Mouse (Mus musculus): ENCODE measurements around the gene Slc22a14. TPM values are rescaled to one million over a fixed set of nuclear protein-coding genes. Genes with fewer than 3 reads are reported as not detected.

The Slc22a14 gene
- polyA plus RNA-seq, 1 experiment, result not detected

DNA sequence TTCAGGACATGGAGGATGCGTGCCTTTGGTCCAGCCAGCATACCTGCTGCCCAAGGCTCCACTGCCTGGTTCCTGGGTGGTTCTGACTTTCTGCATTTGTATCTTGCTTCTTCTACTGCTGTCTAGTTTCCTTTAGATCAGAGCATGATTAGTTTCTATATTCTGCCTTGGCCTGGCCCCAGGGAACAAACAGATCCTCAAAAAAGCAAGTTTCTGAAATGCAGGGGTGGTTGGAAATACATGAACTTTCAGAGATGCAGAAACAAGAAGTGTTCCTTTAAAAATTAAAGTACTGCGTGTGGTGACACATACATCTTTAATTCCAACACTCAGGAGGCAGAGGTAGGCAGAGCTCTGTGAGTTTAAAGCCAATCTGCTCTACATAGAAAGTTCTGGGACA lies 30.5 kb downstream of the Slc22a14 start:
- Histone ChIP-seq H3K4me3 (replicated peaks; ENCODE audit: insufficient read depth, low read depth, low read length) (no peak overlapping the region), H3K27me3 (ENCODE audit: control insufficient read depth, insufficient read depth, low read length) (no peaks in the 10 kb centered on the region), H3K4me1 (ENCODE audit: control insufficient read depth, insufficient read depth, low read length) (peaks cover 8% of the 10 kb centered on the region), H3K27ac (ENCODE audit: insufficient read depth, low read length) (no peak overlapping the region)
- TF ChIP-seq CTCF (IDR thresholded peaks at IDR 0.05; ENCODE audit: borderline replicate concordance, insufficient read depth, low read depth, low read length) (no peak), POLR2A (IDR thresholded peaks at IDR 0.05; ENCODE audit: borderline replicate concordance, insufficient read depth, low read length) (no peak)
- 94% methylated on average over 2 of the region's 2 CpGs for WGBS
- no peak for DNase-seq

- 21% methylated on average over 10 of the region's 10 CpGs for WGBS
- Histone ChIP-seq H3K4me1 (ENCODE audit: control insufficient read depth, insufficient read depth, low read length) (peaks cover 8% of the 10 kb centered on the region), H3K27me3 (ENCODE audit: control insufficient read depth, insufficient read depth, low read length) (no peaks in the 10 kb centered on the region), H3K27ac (ENCODE audit: insufficient read depth, low read length) (no peak overlapping the region), H3K4me3 (replicated peaks; ENCODE audit: insufficient read depth, low read depth, low read length) (no peak overlapping the region)
- no peak for TF ChIP-seq POLR2A (IDR thresholded peaks at IDR 0.05; ENCODE audit: borderline replicate concordance, insufficient read depth, low read length)
- TF ChIP-seq CTCF (IDR thresholded peaks at IDR 0.05; ENCODE audit: borderline replicate concordance, insufficient read depth, low read depth, low read length), result no peak
- DNase-seq, result no peak
These were observed 31.0 kb downstream of the Slc22a14 start for GRCm38 (mm10) chr9:119334324-119334723.

DNA sequence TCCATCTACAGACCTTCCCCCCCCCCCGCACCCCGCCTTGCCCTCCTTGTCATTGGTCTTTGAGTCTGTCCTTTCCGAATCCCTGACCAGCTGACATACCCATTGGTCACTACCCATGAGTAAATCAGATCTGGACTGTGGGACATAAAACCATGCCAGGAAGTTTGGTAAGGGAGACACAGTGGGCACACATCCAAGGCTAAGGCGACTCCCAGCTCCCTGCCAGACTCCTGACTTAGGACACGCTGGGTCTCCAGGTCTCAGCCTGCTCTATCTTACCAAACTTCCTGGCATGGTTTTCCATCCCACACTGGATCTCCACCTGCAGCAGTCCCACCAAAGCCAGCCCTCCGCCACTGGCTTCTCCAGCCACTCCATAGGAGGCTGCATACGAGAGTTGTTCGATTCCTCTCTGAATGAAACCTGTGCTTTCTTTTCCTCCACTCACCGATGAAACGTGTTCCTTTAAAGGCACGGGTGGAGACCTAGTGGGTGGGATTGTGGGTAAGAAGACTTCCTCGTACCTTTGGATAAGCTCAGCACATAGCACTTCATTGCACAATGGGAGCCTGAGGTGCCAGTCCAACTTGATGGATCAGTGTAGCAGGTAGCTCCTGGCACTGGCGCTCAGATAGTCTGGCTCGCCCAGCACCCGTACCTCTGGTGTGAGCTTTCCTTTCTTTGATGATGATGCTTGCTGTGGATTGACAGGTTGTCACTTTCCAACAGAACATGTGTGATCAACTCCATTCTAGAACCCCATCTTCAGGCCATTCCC lies 35.0 kb downstream of the Slc22a14 start:
- TF ChIP-seq POLR2A (IDR thresholded peaks at IDR 0.05; ENCODE audit: borderline replicate concordance, insufficient read depth, low read length) (no peak), CTCF (IDR thresholded peaks at IDR 0.05; ENCODE audit: borderline replicate concordance, insufficient read depth, low read depth, low read length) (no peak)
- H3K4me3 ChIP-seq (replicated peaks; ENCODE audit: insufficient read depth, low read depth, low read length), result no peak overlapping the region
- WGBS, result 74% methylated on average over 15 of the region's 15 CpGs
- no peak overlapping the region for H3K27ac ChIP-seq (ENCODE audit: insufficient read depth, low read length)
- H3K27me3 ChIP-seq (ENCODE audit: control insufficient read depth, insufficient read depth, low read length), result no peaks in the 10 kb centered on the region
- peaks cover 8% of the 10 kb centered on the region; the same call in 1 of the 2 replicates for H3K4me1 ChIP-seq (ENCODE audit: control insufficient read depth, insufficient read depth, low read length)
- DNase-seq, result no peak

- no peak overlapping the region for H3K27ac ChIP-seq (ENCODE audit: insufficient read depth, low read length)
- H3K27me3 ChIP-seq (ENCODE audit: control insufficient read depth, insufficient read depth, low read length), result no peaks in the 10 kb centered on the region
- no peaks in the 10 kb centered on the region for H3K4me1 ChIP-seq (ENCODE audit: control insufficient read depth, insufficient read depth, low read length)
- H3K4me3 ChIP-seq (replicated peaks; ENCODE audit: insufficient read depth, low read depth, low read length), result no peak overlapping the region
- no peak for DNase-seq
- TF ChIP-seq POLR2A (IDR thresholded peaks at IDR 0.05; ENCODE audit: borderline replicate concordance, insufficient read depth, low read length), result no peak
- no peak for TF ChIP-seq CTCF (IDR thresholded peaks at IDR 0.05; ENCODE audit: borderline replicate concordance, insufficient read depth, low read depth, low read length)
- 82% methylated on average over 3 of the region's 3 CpGs for WGBS
These were observed 36.9 kb downstream of the Slc22a14 start for GRCm38 (mm10) chr9:119328488-119328887.

- no peak overlapping the region for H3K27ac ChIP-seq (ENCODE audit: insufficient read depth, low read length)
- H3K27me3 ChIP-seq (ENCODE audit: control insufficient read depth, insufficient read depth, low read length), result no peaks in the 10 kb centered on the region
- H3K4me3 ChIP-seq (replicated peaks; ENCODE audit: insufficient read depth, low read depth, low read length), result no peak overlapping the region
- no peak for TF ChIP-seq CTCF (IDR thresholded peaks at IDR 0.05; ENCODE audit: borderline replicate concordance, insufficient read depth, low read depth, low read length)
- TF ChIP-seq POLR2A (IDR thresholded peaks at IDR 0.05; ENCODE audit: borderline replicate concordance, insufficient read depth, low read length), result no peak
- no peaks in the 10 kb centered on the region for H3K4me1 ChIP-seq (ENCODE audit: control insufficient read depth, insufficient read depth, low read length)
- 66% methylated on average over 1 of the region's 1 CpGs for WGBS
- DNase-seq, result no peak
These were observed 41.2 kb downstream of the Slc22a14 start for GRCm38 (mm10) chr9:119324130-119324529.

- TF ChIP-seq CTCF (IDR thresholded peaks at IDR 0.05; ENCODE audit: borderline replicate concordance, insufficient read depth, low read depth, low read length) (no peak), POLR2A (IDR thresholded peaks at IDR 0.05; ENCODE audit: borderline replicate concordance, insufficient read depth, low read length) (no peak)
- Histone ChIP-seq H3K27me3 (ENCODE audit: control insufficient read depth, insufficient read depth, low read length) (no peaks in the 10 kb centered on the region), H3K27ac (ENCODE audit: insufficient read depth, low read length) (peak overlapping the region; percentile 65), H3K4me1 (ENCODE audit: control insufficient read depth, insufficient read depth, low read length) (no peaks in the 10 kb centered on the region), H3K4me3 (replicated peaks; ENCODE audit: insufficient read depth, low read depth, low read length) (peak overlapping the region; percentile 66)
- DNase-seq, result no peak
- 3% methylated on average over 9 of the region's 9 CpGs for WGBS
These were observed 42.1 kb downstream of the Slc22a14 start for GRCm38 (mm10) chr9:119323260-119323645.

DNA sequence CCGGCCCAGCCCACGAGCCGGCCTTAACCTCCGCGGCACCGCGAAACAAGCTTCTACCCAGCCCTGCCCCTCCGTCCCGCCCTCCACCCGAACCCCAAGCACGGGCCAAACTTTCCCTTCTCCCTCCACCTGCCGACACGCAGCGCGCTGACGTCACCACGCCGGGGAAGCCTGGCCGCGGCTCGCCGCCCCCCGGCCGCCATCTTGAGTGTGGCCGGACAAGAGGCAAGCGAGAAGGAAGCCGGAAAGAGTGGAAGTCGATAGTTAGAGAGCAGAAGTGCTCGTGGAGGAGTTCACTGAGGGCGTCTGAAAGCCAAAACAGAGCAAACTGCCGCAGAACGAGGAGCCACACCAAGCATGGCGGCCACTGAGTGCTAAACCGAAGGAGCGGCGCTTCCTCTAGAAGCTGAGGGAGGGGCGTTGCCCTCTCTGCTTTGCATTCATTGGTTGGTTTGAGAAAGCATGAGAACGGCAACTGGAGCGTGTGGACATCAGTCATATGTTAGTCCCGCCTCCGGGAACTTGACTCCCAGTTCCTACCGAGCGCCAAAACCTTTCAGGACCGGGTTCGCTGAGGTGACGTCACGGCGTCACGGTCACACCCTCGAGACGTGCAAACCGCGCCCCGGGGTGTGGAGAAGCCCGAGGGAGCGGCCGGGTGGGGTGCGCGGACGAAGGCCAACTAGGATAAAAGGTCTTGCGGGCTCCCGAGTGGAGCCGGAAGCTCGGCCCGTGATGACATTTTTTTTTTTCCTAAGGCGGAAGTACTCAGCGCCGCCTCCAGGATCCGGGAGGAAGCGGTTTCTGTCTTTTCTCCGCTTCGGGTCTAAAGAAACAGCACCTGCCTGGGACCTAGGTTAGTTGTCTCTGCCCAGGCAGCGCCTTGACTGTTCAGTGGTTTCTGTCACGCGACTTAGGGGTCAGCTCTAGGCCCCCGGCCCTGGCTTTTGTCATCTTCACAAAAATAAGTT lies 42.8 kb downstream of the Slc22a14 start, which contains the start of gene Oxsr1:
Oxsr1 (minus strand) TSS at position 139 of the 971 bp plus-strand sequence.
- TF ChIP-seq CTCF (IDR thresholded peaks at IDR 0.05; ENCODE audit: borderline replicate concordance, insufficient read depth, low read depth, low read length), result peak; percentile 43; the same call in 1 of the 2 replicates
- TF ChIP-seq POLR2A (IDR thresholded peaks at IDR 0.05; ENCODE audit: borderline replicate concordance, insufficient read depth, low read length), result peak; percentile 65
- Histone ChIP-seq H3K27me3 (ENCODE audit: control insufficient read depth, insufficient read depth, low read length) (no peaks in the 10 kb centered on the region), H3K4me1 (ENCODE audit: control insufficient read depth, insufficient read depth, low read length) (no peaks in the 10 kb centered on the region), H3K27ac (ENCODE audit: insufficient read depth, low read length) (peak within 1 kb of the TSS; percentile 97), H3K4me3 (replicated peaks; ENCODE audit: insufficient read depth, low read depth, low read length) (peak within 1 kb of the TSS; percentile 75)
- peak; percentile 99 to 100 for DNase-seq
- under 1% methylated on average over 76 of the region's 76 CpGs for WGBS

Measured in cerebellum, adult 2 months (tissue).